Mouse (Mus musculus): ENCODE measurements around the gene Dgat2. TPM values are rescaled to one million over a fixed set of nuclear protein-coding genes. Genes with fewer than 3 reads are reported as not detected.

Dgat2 gene
- total RNA-seq (2015; ENCODE audit: low replicate concordance), result 4.2 and 7.7 TPM in 2 replicates
- 5.3 and 7.1 TPM in 2 replicates for total RNA-seq (2017; ENCODE audit: low replicate concordance)

DNA sequence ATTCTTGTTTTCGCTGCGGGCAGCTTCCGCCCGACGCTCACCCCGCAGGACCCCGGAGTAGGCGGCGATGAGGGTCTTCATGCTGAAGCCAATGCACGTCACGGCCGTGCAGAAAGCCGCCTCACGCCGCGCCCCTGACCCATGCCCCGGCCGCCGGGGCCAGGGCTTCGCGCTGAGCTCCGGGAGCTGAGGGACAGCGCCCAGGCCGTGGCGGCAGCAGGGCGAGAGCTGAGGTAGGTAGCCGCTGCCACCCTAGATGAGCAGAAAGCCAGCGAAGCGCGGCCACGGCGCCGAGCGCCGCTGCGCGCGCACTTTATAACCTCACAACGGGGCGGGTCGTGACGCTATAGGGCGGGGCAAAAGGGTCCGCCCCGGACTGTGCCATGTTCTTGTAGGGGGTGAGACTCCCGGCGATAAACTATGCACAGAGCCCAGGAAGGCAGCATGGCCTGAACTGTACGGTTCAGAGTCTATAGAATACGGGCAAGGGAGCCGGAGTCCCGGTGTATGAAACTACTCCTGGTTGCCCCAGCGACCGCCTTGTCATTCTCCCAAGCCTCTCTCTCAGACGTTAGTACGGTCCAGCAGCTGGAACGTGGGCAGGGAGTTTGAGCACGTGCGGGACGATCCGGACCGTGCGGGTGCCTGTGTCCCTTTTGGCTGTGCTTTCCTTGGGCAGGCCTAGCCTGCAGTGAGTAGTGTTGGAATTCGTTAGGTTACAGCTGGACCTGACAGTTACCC lies at the start of gene Dgat2:
Gene Dgat2, minus strand, starts transcription at position 288 of the 741 bp plus-strand sequence.
- peak; percentile 67 for ATAC-seq (replicated peaks; ENCODE audit: low FRiP score, poor library complexity, severe bottlenecking)

DNA sequence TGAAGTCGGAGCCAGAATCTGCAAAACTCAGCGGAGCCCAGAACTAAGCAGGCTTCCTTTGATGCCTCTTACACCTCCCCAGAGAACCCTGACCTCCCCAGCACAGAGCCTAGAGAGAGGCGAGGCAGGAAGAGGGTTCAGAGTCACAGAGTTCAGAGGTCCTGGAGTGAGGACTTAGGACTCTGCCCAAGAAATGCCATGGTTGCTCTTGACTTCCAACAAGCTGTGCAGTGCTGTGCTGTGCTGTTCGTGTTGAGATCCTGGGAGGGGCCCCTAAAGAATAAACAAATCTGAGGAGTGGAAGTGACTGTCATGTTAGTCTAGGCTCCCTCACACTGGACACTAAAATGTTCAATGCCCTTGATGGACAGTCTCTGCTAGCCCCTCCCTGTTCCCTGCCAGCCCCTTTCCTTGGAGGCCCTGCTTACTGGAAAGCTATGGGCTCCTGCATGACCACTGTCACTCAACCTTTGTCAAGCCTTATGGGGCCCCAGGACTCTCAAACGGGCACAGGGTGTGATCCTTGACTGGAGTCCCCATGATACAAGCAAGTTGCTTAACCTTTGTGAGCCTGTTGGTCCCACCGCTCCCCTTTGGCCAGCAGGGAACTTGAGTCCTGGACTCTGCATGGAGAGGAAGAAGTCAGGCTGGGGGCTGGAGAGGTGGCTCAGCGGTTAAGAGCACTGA lies 47.7 kb upstream of the Dgat2 start:
- ATAC-seq (replicated peaks; ENCODE audit: low FRiP score, poor library complexity, severe bottlenecking), result no peak

DNA sequence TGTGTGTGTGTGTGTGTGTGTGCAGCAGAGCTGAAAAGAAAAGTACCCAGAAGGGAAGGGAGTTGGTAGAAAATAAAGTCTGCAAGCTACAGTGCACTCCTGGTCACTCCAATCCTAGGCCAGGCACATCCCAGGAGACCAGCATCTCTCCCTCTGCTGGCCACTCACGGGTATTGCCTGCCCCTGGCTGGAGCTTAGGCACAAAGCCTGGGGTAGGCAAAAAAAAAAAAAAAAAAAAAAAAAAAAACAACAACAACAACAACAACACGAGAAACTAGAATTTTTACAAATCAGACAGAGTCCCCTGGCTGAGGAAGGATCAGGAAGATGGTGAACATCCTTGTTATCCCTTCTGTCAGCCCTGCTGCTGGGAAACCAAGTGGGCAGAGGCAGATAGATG lies 46.9 kb upstream of the Dgat2 start:
- ATAC-seq (replicated peaks; ENCODE audit: low FRiP score, poor library complexity, severe bottlenecking), result no peak

GRCm38 (mm10) chr7:99228825-99229224 lies 46.3 kb upstream of the Dgat2 start:
- ATAC-seq (replicated peaks; ENCODE audit: low FRiP score, poor library complexity, severe bottlenecking), result no peak

- ATAC-seq (replicated peaks; ENCODE audit: low FRiP score, poor library complexity, severe bottlenecking), result no peak
Measured at GRCm38 (mm10) chr7:99227267-99227666, 44.7 kb upstream of the Dgat2 start.

DNA sequence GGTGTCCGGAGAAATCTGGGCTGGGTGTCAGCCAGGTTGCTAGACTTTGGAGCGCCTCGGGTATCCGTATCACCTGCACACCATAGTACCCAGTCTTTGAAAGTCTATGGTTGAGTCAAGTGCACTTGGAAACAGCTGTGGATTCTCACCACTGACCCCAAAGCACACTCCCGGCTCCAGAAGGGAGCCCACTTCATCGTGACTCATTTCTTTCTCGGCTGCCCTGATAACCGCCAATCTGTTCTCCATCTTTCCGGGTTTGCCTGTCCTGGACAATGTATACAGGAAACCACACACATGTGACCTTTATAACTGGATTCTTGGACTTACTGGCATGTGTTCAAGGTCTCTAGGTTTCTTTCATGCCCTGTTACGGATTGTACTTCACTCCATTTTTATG lies 44.1 kb upstream of the Dgat2 start:
- no peak for ATAC-seq (replicated peaks; ENCODE audit: low FRiP score, poor library complexity, severe bottlenecking)

- ATAC-seq (replicated peaks; ENCODE audit: low FRiP score, poor library complexity, severe bottlenecking), result no peak
Measured at GRCm38 (mm10) chr7:99225421-99225820, 42.9 kb upstream of the Dgat2 start.

GRCm38 (mm10) chr7:99224648-99225190 lies 42.2 kb upstream of the Dgat2 start:
- ATAC-seq (replicated peaks; ENCODE audit: low FRiP score, poor library complexity, severe bottlenecking), result no peak

GRCm38 (mm10) chr7:99224225-99224624 lies 41.7 kb upstream of the Dgat2 start:
- ATAC-seq (replicated peaks; ENCODE audit: low FRiP score, poor library complexity, severe bottlenecking), result no peak

DNA sequence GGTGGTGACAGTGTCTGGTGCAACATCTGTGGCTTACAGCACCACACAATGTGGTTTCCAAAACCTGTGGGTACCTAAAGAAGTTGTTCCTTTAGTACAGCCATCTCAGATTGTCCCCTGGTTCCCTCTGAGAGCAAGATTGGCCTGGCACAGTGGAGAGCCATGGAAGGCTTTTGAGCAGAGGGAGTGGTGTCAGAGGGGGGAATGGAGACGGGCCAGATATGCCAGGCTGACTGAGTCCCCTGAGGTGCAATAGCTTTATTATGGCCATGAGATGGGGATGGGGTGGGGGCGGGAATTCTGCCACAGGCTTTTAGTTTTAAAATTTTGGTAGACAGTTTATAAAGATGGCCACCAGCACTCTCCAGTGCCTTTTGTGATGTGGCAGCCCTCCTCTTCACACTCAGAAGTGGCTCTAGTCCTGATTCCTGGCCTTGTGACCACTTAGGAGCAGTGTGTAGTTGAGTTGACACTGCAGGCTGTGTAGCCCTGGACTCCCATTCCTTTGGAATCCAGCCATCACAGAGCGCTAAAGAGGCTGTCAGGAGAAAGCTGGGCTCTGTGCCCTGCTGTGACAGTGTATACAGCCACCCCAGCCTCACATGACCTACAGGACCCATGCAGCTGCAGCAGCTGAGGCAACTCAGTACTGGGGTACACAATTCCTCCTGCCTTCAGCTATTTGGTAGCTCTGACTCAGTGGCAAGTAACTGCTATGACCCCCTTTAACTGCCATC lies 35.0 kb upstream of the Dgat2 start:
- no peak for ATAC-seq (replicated peaks; ENCODE audit: low FRiP score, poor library complexity, severe bottlenecking)

DNA sequence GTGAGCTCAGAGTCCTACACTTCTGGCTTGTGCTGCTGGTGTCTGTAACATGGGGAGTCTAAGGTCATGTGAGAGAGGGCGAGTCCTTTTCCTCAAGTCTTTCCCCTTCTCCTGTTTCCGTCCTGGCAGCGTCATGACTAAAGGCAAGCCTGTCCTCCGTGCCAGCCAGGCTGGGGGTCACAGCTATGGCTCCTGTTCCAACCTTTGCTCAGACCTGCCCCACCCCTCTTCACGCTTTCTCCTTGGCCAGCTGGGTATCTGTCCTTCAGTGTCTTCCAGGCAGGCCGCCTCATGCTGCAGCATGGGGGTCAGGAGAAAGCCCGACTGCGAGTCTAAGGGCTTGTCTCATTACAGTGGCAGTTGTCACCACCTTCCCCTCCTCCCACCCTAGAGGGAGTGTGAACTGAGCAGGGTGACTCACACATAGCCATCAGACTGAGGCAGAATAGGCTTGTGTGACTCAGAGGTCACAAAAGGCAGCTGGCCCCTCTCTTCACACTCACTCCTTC lies 32.9 kb upstream of the Dgat2 start:
- no peak for ATAC-seq (replicated peaks; ENCODE audit: low FRiP score, poor library complexity, severe bottlenecking)

DNA sequence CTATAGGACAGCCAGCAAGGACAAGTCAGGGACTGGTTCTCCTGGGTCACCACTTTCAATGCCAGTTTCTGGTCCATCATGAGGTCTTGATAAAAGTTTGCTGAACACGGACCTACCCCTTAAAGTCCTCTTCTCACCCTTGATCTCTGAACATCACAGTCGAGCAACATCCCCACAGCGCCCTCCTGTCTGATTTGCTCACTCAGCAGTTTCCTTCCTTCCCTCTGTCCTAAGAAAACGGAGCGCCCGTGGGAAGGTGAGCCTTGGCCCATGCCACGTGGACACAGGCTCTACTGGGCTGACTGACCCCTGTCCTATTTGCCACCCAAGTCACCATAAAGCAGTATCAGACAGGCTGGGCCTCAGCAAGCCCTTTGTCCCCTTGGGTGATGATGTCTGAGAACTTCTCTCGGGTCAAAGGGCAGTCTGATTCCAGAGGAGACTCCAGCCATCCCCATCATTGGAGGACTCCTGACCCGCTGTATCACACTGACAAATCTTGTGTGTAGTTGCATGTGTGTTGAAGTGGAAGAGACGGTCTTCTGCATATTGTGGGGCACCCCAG lies 32.2 kb upstream of the Dgat2 start:
- peak; percentile 47; the same call in 1 of the 2 replicates for ATAC-seq (replicated peaks; ENCODE audit: low FRiP score, poor library complexity, severe bottlenecking)

GRCm38 (mm10) chr7:99213686-99214085 lies 31.2 kb upstream of the Dgat2 start:
- ATAC-seq (replicated peaks; ENCODE audit: low FRiP score, poor library complexity, severe bottlenecking), result no peak

GRCm38 (mm10) chr7:99213056-99213455 lies 30.5 kb upstream of the Dgat2 start:
- ATAC-seq (replicated peaks; ENCODE audit: low FRiP score, poor library complexity, severe bottlenecking), result no peak

GRCm38 (mm10) chr7:99208704-99209103 lies 26.2 kb upstream of the Dgat2 start:
- ATAC-seq (replicated peaks; ENCODE audit: low FRiP score, poor library complexity, severe bottlenecking), result no peak

GRCm38 (mm10) chr7:99206364-99206763 lies 23.8 kb upstream of the Dgat2 start:
- no peak for ATAC-seq (replicated peaks; ENCODE audit: low FRiP score, poor library complexity, severe bottlenecking)

DNA sequence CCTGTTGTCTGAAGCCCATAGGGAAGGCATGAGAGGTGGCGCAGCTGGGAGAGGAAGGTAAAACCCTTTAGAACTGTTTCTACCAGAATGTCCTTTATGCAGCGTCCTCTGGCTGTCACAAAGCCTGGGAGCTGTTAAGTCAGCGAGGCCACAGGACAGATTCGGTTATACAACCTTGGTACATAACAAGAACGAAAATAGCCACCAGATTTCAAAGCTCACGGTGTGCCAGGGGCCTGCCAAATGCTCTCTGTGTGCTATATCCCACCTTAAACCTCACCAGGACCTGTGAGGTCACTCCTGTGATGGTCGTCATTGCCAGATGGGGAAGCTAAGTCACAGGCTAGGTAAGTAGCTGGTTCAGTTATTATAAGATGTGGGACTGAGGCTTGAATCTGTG lies 19.6 kb upstream of the Dgat2 start:
- no peak for ATAC-seq (replicated peaks; ENCODE audit: low FRiP score, poor library complexity, severe bottlenecking)

DNA sequence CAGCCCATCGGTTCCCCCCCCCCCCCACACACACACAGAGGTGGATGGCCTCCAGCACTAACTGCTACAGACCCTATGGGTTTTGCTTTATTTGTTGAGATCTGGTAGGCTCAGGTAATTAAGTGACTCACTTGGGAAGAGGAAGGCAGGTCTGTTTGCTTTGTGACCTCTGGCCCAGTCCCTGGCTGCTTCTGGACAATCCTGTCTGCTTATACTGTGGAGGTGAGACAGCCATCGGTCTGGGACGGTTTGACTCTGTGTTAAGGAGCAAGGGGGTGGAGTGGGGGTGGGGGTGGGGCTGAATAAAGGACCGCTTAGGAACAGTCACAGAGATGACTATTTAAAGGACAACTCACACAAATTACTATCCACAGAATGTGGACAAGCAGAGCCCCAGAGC lies 17.8 kb upstream of the Dgat2 start:
- ATAC-seq (replicated peaks; ENCODE audit: low FRiP score, poor library complexity, severe bottlenecking), result no peak

DNA sequence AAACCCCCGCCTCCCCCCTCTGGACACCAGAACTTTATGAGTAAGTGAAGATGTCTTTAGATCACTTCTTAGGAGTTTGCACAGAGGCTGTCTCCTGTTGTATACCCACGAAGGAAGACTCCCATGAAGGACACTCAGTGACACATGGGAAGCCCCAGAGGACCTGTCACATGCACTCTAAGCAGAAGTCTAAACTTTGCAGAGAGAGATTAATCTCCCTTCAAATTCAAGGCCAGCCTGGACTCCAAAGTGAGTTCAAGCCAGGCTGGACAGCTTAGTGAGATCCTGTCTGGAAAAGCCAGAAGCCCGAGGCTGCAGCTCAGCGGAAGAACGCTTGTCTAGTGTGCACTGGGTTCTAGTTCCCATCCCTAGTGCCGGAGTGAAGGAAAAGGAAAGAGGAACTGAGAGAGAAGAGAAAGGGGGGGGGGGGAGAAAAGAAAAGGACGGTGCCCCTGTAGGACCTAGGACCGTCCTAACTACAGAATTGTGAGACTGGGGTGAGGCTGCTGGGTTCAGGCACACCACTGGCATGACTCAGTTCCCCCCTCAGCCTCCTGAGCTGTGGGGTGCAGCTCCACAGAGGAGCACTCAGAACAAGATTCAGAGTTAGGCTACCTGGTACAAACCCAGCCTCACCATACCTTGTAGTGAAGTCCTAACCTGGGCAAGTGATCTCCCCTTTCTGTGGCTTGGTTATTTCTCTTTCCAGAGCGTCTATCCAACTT lies 17.1 kb upstream of the Dgat2 start:
- no peak for ATAC-seq (replicated peaks; ENCODE audit: low FRiP score, poor library complexity, severe bottlenecking)
